Mouse (Mus musculus) cerebellum, postnatal 25 days (tissue): ENCODE measurements at regions not wholly inside any gene's neighbourhood (a gene's known extent, or its start where the extent isn't known, plus 50 kb on each side); places are given as distances from the start of the nearest gene placed in this dataset.
A peak's percentile ranks its signal among the peaks of the same experiment; 100 is the strongest.
"Not testable (repeated sequence)": the region's sequence is repeated elsewhere in the genome, so short reads cannot be mapped to it uniquely, and the experiment has no call there.

Experiments
- DNase-seq, 2 experiments: peaks; one replicate each; pipeline ENCODE4 v3.0.0; 2021; ENCODE audit warnings: mixed read lengths in 2 of 2

GRCm38 (mm10) chr9:14059228-14059779, 215.6 kb upstream of the Sesn3 start:
- no peak for DNase-seq

- no peak for DNase-seq
Measured at GRCm38 (mm10) chr9:14060257-14060656, 214.6 kb upstream of the Sesn3 start.

GRCm38 (mm10) chr9:14061389-14061788, 213.5 kb upstream of the Sesn3 start:
- no peak for DNase-seq

- DNase-seq: no peak
Measured at GRCm38 (mm10) chr9:14061840-14062239, 213.0 kb upstream of the Sesn3 start.

GRCm38 (mm10) chr9:14062706-14063105, 212.2 kb upstream of the Sesn3 start:
- no peak for DNase-seq

- not testable (repeated sequence) for DNase-seq
Measured at GRCm38 (mm10) chr9:14066741-14067140, 208.1 kb upstream of the Sesn3 start.

- no peak for DNase-seq
Measured at GRCm38 (mm10) chr9:14069076-14069475, 205.8 kb upstream of the Sesn3 start.

GRCm38 (mm10) chr9:14069770-14070169, 205.1 kb upstream of the Sesn3 start:
- no peak for DNase-seq

- DNase-seq: no peak
Measured at GRCm38 (mm10) chr9:14071728-14072127, 203.1 kb upstream of the Sesn3 start.

- no peak for DNase-seq
Measured at GRCm38 (mm10) chr9:14072950-14073349, 201.9 kb upstream of the Sesn3 start.

GRCm38 (mm10) chr9:14074273-14074672, 200.6 kb upstream of the Sesn3 start:
- DNase-seq: peak in 1 of 2 experiments; percentile 27

- DNase-seq: not testable (repeated sequence)
Measured at GRCm38 (mm10) chr9:14074866-14075265, 200.0 kb upstream of the Sesn3 start.

- DNase-seq: peak; percentile 71 to 83
Measured at GRCm38 (mm10) chr9:14075452-14075851, 199.4 kb upstream of the Sesn3 start.

GRCm38 (mm10) chr9:14075868-14076267, 199.0 kb upstream of the Sesn3 start:
- no peak for DNase-seq

- no peak for DNase-seq
Measured at GRCm38 (mm10) chr9:14076728-14077127, 198.1 kb upstream of the Sesn3 start.

GRCm38 (mm10) chr9:14081138-14081537, 193.7 kb upstream of the Sesn3 start:
- DNase-seq: no peak

- DNase-seq: no peak
Measured at GRCm38 (mm10) chr9:14086201-14086600, 188.7 kb upstream of the Sesn3 start.

GRCm38 (mm10) chr9:14086611-14087010, 188.3 kb upstream of the Sesn3 start:
- no peak for DNase-seq

- DNase-seq: no peak
Measured at GRCm38 (mm10) chr9:14087874-14088273, 187.0 kb upstream of the Sesn3 start.

GRCm38 (mm10) chr9:14089791-14090256, 185.0 kb upstream of the Sesn3 start:
- peak in 1 of 2 experiments; percentile 25 for DNase-seq

GRCm38 (mm10) chr9:14090454-14090853, 184.4 kb upstream of the Sesn3 start:
- no peak for DNase-seq

GRCm38 (mm10) chr9:14091099-14091930, 183.6 kb upstream of the Sesn3 start:
- no peak for DNase-seq

- DNase-seq: no peak
Measured at GRCm38 (mm10) chr9:14092996-14093442, 181.8 kb upstream of the Sesn3 start.

GRCm38 (mm10) chr9:14103538-14103937, 171.3 kb upstream of the Sesn3 start:
- no peak for DNase-seq
